29 mouse cellular contexts compared by ENCODE assay signal in genomic region chr16:24121633-24122032, GRCm38 (mm10).
"Had no signal": no experiment of that assay in that cellular context is flagged by ENCODE, and none has a peak within 500 bp of the region (broad histone marks: within the 10 kb centered on the region; RNA-seq: fewer than 3 reads in every experiment).

No protein-coding gene starts in this region.

- H3K36me3 ChIP-seq: heart, embryonic 10.5 days; heart, embryonic 12.5 days; heart, embryonic 13.5 days; heart, embryonic 15.5 days; hindbrain, embryonic 10.5 days; hindbrain, embryonic 12.5 days; hindbrain, embryonic 13.5 days; hindbrain, embryonic 15.5 days; intestine, embryonic 15.5 days; kidney, embryonic 15.5 days had no signal

- H3K27ac ChIP-seq: heart, embryonic 10.5 days; heart, embryonic 13.5 days; heart, embryonic 15.5 days; hindbrain, embryonic 10.5 days; hindbrain, embryonic 12.5 days; hindbrain, embryonic 13.5 days; hindbrain, embryonic 14.5 days; hindbrain, embryonic 15.5 days; hindbrain, postnatal 0 days; intestine, embryonic 15.5 days; kidney, embryonic 15.5 days; kidney, postnatal 0 days; layer of hippocampus, adult 2 months had no signal

- H3K4me1 ChIP-seq: heart, embryonic 10.5 days; heart, embryonic 12.5 days; heart, embryonic 13.5 days; heart, embryonic 15.5 days; hindbrain, embryonic 10.5 days; hindbrain, embryonic 12.5 days; hindbrain, embryonic 13.5 days; hindbrain, embryonic 15.5 days; intestine, embryonic 15.5 days; kidney, embryonic 15.5 days had no signal

- H3K4me3 ChIP-seq: heart, embryonic 10.5 days; heart, embryonic 12.5 days; heart, embryonic 13.5 days; heart, embryonic 15.5 days; hindbrain, embryonic 10.5 days; hindbrain, embryonic 12.5 days; hindbrain, embryonic 13.5 days; hindbrain, embryonic 15.5 days; intestine, embryonic 15.5 days; kidney, embryonic 15.5 days; layer of hippocampus, adult 2 months had no signal

- DNase-seq: heart, postnatal 10 days; heart, postnatal 14 days; heart, postnatal 4 days; kidney, adult 11 months; kidney, adult 18-20 months; kidney, adult 2 months; kidney, adult 8-10 months; kidney, adult 9 months; kidney, postnatal 10 days; kidney, postnatal 14 days; kidney, postnatal 25 days; kidney, postnatal 36 days; kidney, postnatal 4 days; layer of hippocampus, adult 9-11 months; layer of hippocampus, postnatal 36 days had no signal

- H3K27me3 ChIP-seq: heart, embryonic 12.5 days; heart, embryonic 13.5 days; heart, embryonic 15.5 days; hindbrain, embryonic 12.5 days; hindbrain, embryonic 13.5 days; hindbrain, embryonic 15.5 days; intestine, embryonic 15.5 days; kidney, embryonic 15.5 days had no signal
